Mouse (Mus musculus) kidney, embryonic 15.5 days (tissue): ENCODE measurements at regions not wholly inside any gene's neighbourhood (a gene's known extent, or its start where the extent isn't known, plus 50 kb on each side); places are given as distances from the start of the nearest gene placed in this dataset.

ENCODE experiments used
- ATAC-seq: fragments of 200-750 bp; cut with Nextera tagmentation; replicated peaks from 2 replicates; pipeline ENCODE4 v1.8.0; 2017; ENCODE audit warnings: moderate TSS enrichment; ENCODE audit not compliant: low FRiP score
- H3K27ac ChIP-seq: fragments of 300-500 bp; sonication (generic); 2 replicates; pipeline ENCODE4 v1.5.1; 2015; ENCODE audit warnings: mild to moderate bottlenecking, inconsistent platforms
- H3K27me3 ChIP-seq: fragments of 300-500 bp; sonication (generic); 2 replicates; pipeline ENCODE4 v1.6.1; 2015; ENCODE audit warnings: inconsistent platforms
- H3K36me3 ChIP-seq: fragments of 300-500 bp; sonication (generic); 2 replicates; pipeline ENCODE4 v1.6.1; 2015; ENCODE audit warnings: inconsistent platforms
- H3K4me1 ChIP-seq: fragments of 300-500 bp; sonication (generic); 2 replicates; pipeline ENCODE4 v1.6.1; 2015; ENCODE audit warnings: inconsistent platforms
- H3K4me2 ChIP-seq: fragments of 300-500 bp; sonication (generic); 2 replicates; pipeline ENCODE4 v1.6.1; 2015; ENCODE audit warnings: moderate library complexity, mild to moderate bottlenecking, inconsistent platforms
- H3K4me3 ChIP-seq: fragments of 300-500 bp; sonication (generic); replicated peaks from 2 replicates; pipeline ENCODE4 v1.5.1; 2015; ENCODE audit warnings: mild to moderate bottlenecking, inconsistent platforms
- H3K9ac ChIP-seq: fragments of 300-500 bp; sonication (generic); 2 replicates; pipeline ENCODE4 v1.6.1; 2015; ENCODE audit warnings: mild to moderate bottlenecking, inconsistent platforms
- H3K9me3 ChIP-seq: fragments of 300-500 bp; sonication (generic); replicated peaks from 2 replicates; pipeline ENCODE4 v1.6.1; 2016; ENCODE audit warnings: inconsistent platforms
- WGBS: fragments of 180-500 bp; shearing (Covaris S2); methylation state at CpG from one replicate; pipeline ENCODE4 v1.1.7; 2015; ENCODE audit warnings: mixed read lengths; 5-methylcytosine and 5-hydroxymethylcytosine counted together

DNA sequence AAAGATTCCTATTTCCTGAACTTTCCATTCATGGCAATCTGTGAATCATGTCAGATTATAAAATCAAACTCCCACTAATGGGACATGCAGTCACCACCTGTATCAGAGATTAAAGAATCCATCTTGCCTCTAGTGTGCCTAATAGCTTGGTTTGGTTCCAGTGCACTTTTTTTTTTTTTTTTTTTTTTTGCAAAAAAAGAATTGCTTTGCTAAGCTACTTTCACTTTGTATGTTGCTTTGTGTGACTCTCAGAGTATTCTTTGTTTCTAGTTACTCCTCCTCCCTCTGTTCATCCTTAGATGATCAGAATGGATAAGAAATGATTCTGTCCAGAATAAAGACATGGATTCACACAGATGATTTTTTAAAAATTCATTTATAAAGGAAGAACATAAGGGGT is 82.5 kb upstream of the Igfbp3 start:
- Histone ChIP-seq H3K4me1 (no peaks in the 10 kb centered on the region), H3K4me2 (no peak overlapping the region), H3K36me3 (no peaks in the 10 kb centered on the region), H3K27ac (no peak overlapping the region), H3K9me3 (no peaks in the 10 kb centered on the region), H3K9ac (no peak overlapping the region), H3K4me3 (no peak overlapping the region), H3K27me3 (no peaks in the 10 kb centered on the region)
- no peak for ATAC-seq

- ATAC-seq: no peak
- Histone ChIP-seq H3K27me3 (no peaks in the 10 kb centered on the region), H3K9me3 (no peaks in the 10 kb centered on the region), H3K27ac (no peak overlapping the region), H3K4me1 (no peaks in the 10 kb centered on the region), H3K4me2 (no peak overlapping the region), H3K36me3 (no peaks in the 10 kb centered on the region), H3K9ac (no peak overlapping the region), H3K4me3 (no peak overlapping the region)
- WGBS: 85% methylated on average over 8 of the region's 8 CpGs
Measured at GRCm38 (mm10) chr11:7289242-7289938, 75.7 kb upstream of the Igfbp3 start.

GRCm38 (mm10) chr11:7284836-7285490 is 71.2 kb upstream of the Igfbp3 start:
- peak overlapping the region; percentile 69 for H3K27ac ChIP-seq
- ATAC-seq: peak; percentile 83
- WGBS: 13% methylated on average over 4 of the region's 4 CpGs

DNA sequence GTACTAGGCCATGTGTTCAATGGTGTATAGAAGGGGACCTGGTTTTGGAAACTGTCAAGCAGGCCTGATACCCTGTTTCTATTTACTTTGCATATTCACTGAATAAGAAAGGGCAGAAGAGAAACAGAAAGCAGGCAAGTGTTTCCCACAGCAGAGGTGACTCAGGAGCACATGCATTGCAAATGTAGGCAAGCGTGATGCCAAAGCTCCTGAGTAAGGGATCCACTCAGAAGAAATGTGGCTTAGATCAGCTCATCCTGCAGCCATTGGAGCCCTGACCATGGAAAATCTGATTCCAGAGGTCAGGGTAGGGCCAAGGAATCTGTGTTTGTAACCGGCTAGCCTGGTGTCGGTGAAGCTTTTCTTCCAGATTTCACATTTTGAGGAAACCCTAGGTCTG is 69.3 kb upstream of the Igfbp3 start:
- no peak for ATAC-seq
- Histone ChIP-seq H3K4me1 (no peaks in the 10 kb centered on the region), H3K9me3 (no peaks in the 10 kb centered on the region), H3K27me3 (no peaks in the 10 kb centered on the region), H3K9ac (no peak overlapping the region), H3K27ac (no peak overlapping the region), H3K4me3 (no peak overlapping the region), H3K4me2 (no peak overlapping the region), H3K36me3 (no peaks in the 10 kb centered on the region)
- 87% methylated on average over 3 of the region's 3 CpGs for WGBS

More at GRCm38 (mm10) chr11:7284836-7285490, 71.2 kb upstream of the Igfbp3 start:
- H3K9me3 ChIP-seq: no peaks in the 10 kb centered on the region
- no peaks in the 10 kb centered on the region for H3K27me3 ChIP-seq
- no peaks in the 10 kb centered on the region for H3K36me3 ChIP-seq
- no peak overlapping the region for H3K9ac ChIP-seq
- H3K4me3 ChIP-seq: no peak overlapping the region
- H3K4me1 ChIP-seq: no peaks in the 10 kb centered on the region
- no peak overlapping the region for H3K4me2 ChIP-seq

- H3K9ac ChIP-seq: no peak overlapping the region
- H3K36me3 ChIP-seq: no peaks in the 10 kb centered on the region
- H3K4me3 ChIP-seq: no peak overlapping the region
- ATAC-seq: no peak
- no peaks in the 10 kb centered on the region for H3K4me1 ChIP-seq
- H3K4me2 ChIP-seq: no peak overlapping the region
- WGBS: 86% methylated on average over 2 of the region's 2 CpGs
- H3K27me3 ChIP-seq: no peaks in the 10 kb centered on the region
- H3K27ac ChIP-seq: no peak overlapping the region
- H3K9me3 ChIP-seq: no peaks in the 10 kb centered on the region
Measured at GRCm38 (mm10) chr11:7282188-7282587, 68.5 kb upstream of the Igfbp3 start.

GRCm38 (mm10) chr11:7281656-7282055 is 67.9 kb upstream of the Igfbp3 start:
- H3K27ac ChIP-seq: no peak overlapping the region
- no peaks in the 10 kb centered on the region for H3K4me1 ChIP-seq
- H3K4me3 ChIP-seq: no peak overlapping the region
- H3K9ac ChIP-seq: no peak overlapping the region
- no peak overlapping the region for H3K4me2 ChIP-seq
- 34% methylated on average over 2 of the region's 2 CpGs for whole genome bisulfite sequencing
- H3K36me3 ChIP-seq: no peaks in the 10 kb centered on the region
- ATAC-seq: no peak
- no peaks in the 10 kb centered on the region for H3K9me3 ChIP-seq
- H3K27me3 ChIP-seq: no peaks in the 10 kb centered on the region

GRCm38 (mm10) chr11:7279891-7280290 is 66.2 kb upstream of the Igfbp3 start:
- no peaks in the 10 kb centered on the region for H3K27me3 ChIP-seq
- H3K9me3 ChIP-seq: no peaks in the 10 kb centered on the region
- WGBS: 74% methylated on average over 2 of the region's 2 CpGs
- ATAC-seq: no peak
- H3K27ac ChIP-seq: no peak overlapping the region
- no peaks in the 10 kb centered on the region for H3K4me1 ChIP-seq
- H3K4me3 ChIP-seq: no peak overlapping the region
- no peak overlapping the region for H3K9ac ChIP-seq
- H3K4me2 ChIP-seq: no peak overlapping the region
- H3K36me3 ChIP-seq: no peaks in the 10 kb centered on the region

DNA sequence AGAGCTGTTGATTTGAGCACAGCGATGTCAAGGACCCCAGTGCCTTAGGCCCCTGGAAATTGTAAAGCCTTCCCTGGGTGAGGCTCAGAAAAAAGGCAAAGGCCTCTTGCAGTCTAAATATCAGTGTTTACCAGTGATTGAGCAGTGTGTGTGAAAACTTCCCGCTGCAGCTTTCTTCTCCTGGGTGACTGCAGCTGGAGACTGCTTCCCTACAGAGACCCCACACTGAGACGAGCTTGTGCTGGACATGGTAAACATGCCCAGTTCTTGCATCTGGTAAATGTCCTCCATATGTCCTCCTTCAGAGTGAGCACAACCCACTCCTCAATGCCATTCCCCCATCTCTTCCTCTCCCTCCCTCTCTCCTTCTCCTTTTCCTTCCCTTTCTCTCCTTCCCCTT is 58.8 kb upstream of the Igfbp3 start:
- Histone ChIP-seq H3K4me1 (0 out of 2 replicates have a peak, but pooled peaks cover 2% of the 10 kb centered on the region), H3K9me3 (no peaks in the 10 kb centered on the region), H3K27me3 (no peaks in the 10 kb centered on the region), H3K36me3 (no peaks in the 10 kb centered on the region), H3K9ac (no peak overlapping the region), H3K27ac (no peak overlapping the region), H3K4me3 (no peak overlapping the region), H3K4me2 (no peak overlapping the region)
- ATAC-seq: no peak
- 62% methylated on average over 3 of the region's 3 CpGs for WGBS

GRCm38 (mm10) chr11:7270916-7271315 is 57.2 kb upstream of the Igfbp3 start:
- H3K36me3 ChIP-seq: no peaks in the 10 kb centered on the region
- 97% methylated on average over 1 of the region's 1 CpGs for WGBS
- H3K4me2 ChIP-seq: no peak overlapping the region
- H3K4me1 ChIP-seq: 0 out of 2 replicates have a peak, but pooled peaks cover 2% of the 10 kb centered on the region
- no peaks in the 10 kb centered on the region for H3K27me3 ChIP-seq
- no peak overlapping the region for H3K4me3 ChIP-seq
- no peak overlapping the region for H3K9ac ChIP-seq
- H3K27ac ChIP-seq: no peak overlapping the region
- no peaks in the 10 kb centered on the region for H3K9me3 ChIP-seq
- no peak for ATAC-seq

DNA sequence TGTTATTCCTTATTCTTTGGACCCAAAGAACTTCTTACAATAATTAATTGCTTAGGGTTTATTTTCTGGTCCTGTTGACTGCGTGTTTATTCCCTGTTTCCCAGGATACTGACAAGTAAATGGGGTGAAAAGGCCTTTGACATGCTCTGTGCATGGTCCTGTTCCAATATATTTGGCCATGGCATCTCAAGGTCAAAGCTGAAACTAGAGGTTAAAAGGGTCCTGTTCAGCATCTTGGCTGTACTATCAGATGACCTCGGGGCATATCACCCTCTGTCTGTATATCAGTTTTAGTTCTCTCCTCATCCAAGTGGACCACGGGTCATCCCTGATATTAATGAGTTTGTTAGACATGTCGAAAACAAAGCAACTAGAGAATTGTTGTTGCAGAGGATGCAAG is 50.2 kb upstream of the Igfbp3 start:
- ATAC-seq: no peak
- WGBS: 43% methylated on average over 4 of the region's 4 CpGs

More for the DNA sequence above, 50.2 kb upstream of the Igfbp3 start:
- Histone ChIP-seq H3K9me3 (no peaks in the 10 kb centered on the region), H3K36me3 (no peaks in the 10 kb centered on the region), H3K9ac (no peak overlapping the region), H3K4me3 (no peak overlapping the region), H3K27me3 (no peaks in the 10 kb centered on the region), H3K4me2 (no peak overlapping the region), H3K27ac (no peak overlapping the region), H3K4me1 (no peaks in the 10 kb centered on the region)
